ENCODE assay signal across 8 mouse cellular contexts in genomic region chr2:4864008-4864816, GRCm38 (mm10). TPM values are rescaled to one million over a fixed set of nuclear protein-coding genes. Genes with fewer than 3 reads are reported as not detected.
A peak's percentile ranks its signal among the peaks of the same experiment; 100 is the strongest.
DNase-seq lines count a peak whose midpoint lies in the region; ATAC-seq and TF ChIP-seq lines count a peak whose summit lies in the region.

No protein-coding gene starts in this region.

- peak; percentile 87 for DNase-seq in NIH3T3 (ENCODE audit: low read depth)
- DNase-seq in cerebellum, adult 11 months, result peak; percentile 52
- peak; percentile 85 for DNase-seq in forebrain, embryonic 14.5 days (ENCODE audit: low spot score)
- peak; percentile 75 to 81 for DNase-seq in left cerebral cortex, adult 2 months (ENCODE audit: extremely low spot score in 1 of 2, low spot score in 2 of 2)
- DNase-seq in mesoderm, embryonic 11.5 days (ENCODE audit: low read depth, low spot score), result peak; percentile 81
- peak; percentile 80 for DNase-seq in right cerebral cortex, postnatal 14 days
- DNase-seq in urinary bladder, postnatal 25 days (ENCODE audit: low spot score), result peak; percentile 83

- 50% methylated on average over 7 of the region's 7 CpGs for WGBS in forebrain, embryonic 14.5 days
- WGBS in hindbrain, embryonic 15.5 days, result 45% methylated on average over 7 of the region's 7 CpGs

- peak; percentile 83 for ATAC-seq in forebrain, embryonic 14.5 days
- ATAC-seq in hindbrain, embryonic 15.5 days (ENCODE audit: low FRiP score, low read depth), result peak; percentile 85

- H3K36me3 ChIP-seq in forebrain, embryonic 14.5 days (ENCODE audit: control insufficient read depth, insufficient read depth, low read length), result no peaks in the 10 kb centered on the region
- no peaks in the 10 kb centered on the region for H3K36me3 ChIP-seq in hindbrain, embryonic 15.5 days

- H3K4me2 ChIP-seq in forebrain, embryonic 14.5 days (ENCODE audit: low read length), result no peak overlapping the region
- H3K4me2 ChIP-seq in hindbrain, embryonic 15.5 days, result no peak overlapping the region

- no peaks in the 10 kb centered on the region for H3K9me3 ChIP-seq in forebrain, embryonic 14.5 days (replicated peaks; ENCODE audit: control insufficient read depth, low read length)
- H3K9me3 ChIP-seq in hindbrain, embryonic 15.5 days, result no peaks in the 10 kb centered on the region

- intact Hi-C loops in left cerebral cortex, adult 2 months (cut with DNase I), result loop anchor here (2.0 to 10.0 kb wide), 4 partner anchors 211 to 1519 kb away; partner anchors contain the start of gene Prpf18

- H3K4me3 ChIP-seq in forebrain, embryonic 14.5 days (ENCODE audit: low read depth, low read length), result no peak overlapping the region
- no peak overlapping the region for H3K4me3 ChIP-seq in hindbrain, embryonic 15.5 days
- H3K4me3 ChIP-seq in left cerebral cortex, adult 2 months, result no peak overlapping the region

- no peak overlapping the region for H3K9ac ChIP-seq in forebrain, embryonic 14.5 days (ENCODE audit: low read length)
- no peak overlapping the region for H3K9ac ChIP-seq in hindbrain, embryonic 15.5 days

- H3K27me3 ChIP-seq in forebrain, embryonic 14.5 days (replicated peaks; ENCODE audit: control insufficient read depth, insufficient read depth, low read length), result no peaks in the 10 kb centered on the region
- no peaks in the 10 kb centered on the region for H3K27me3 ChIP-seq in hindbrain, embryonic 15.5 days

- H3K4me1 ChIP-seq in forebrain, embryonic 14.5 days (ENCODE audit: control insufficient read depth, insufficient read depth, low read length), result no peaks in the 10 kb centered on the region
- H3K4me1 ChIP-seq in hindbrain, embryonic 15.5 days (replicated peaks), result no peaks in the 10 kb centered on the region

- peak; percentile 80 for TF ChIP-seq CTCF in left cerebral cortex, adult 2 months (IDR thresholded peaks at IDR 0.05)

- no peak overlapping the region for H3K27ac ChIP-seq in forebrain, embryonic 14.5 days (ENCODE audit: low read depth, low read length)
- no peak overlapping the region for H3K27ac ChIP-seq in hindbrain, embryonic 15.5 days (replicated peaks)
- H3K27ac ChIP-seq in left cerebral cortex, adult 2 months, result no peak overlapping the region

RNA-seq across cellular contexts. Expression of gene Sephs1, which starts 17.2 kb away (rescaled TPM):
- 88.5 and 102 TPM in 2 replicates for polyA plus RNA-seq in forebrain, embryonic 14.5 days (2014; fragmentation: Nextera tagmentation; extraction: Ambion mirVana)
- polyA plus RNA-seq in hindbrain, embryonic 15.5 days (2015; fragmentation: Nextera tagmentation; extraction: Ambion mirVana), result 56.6 and 57.1 TPM in 2 replicates
- total RNA-seq in left cerebral cortex, adult 2 months (2021), result 10 to 100 TPM; 19.0 to 19.9 TPM

RNA-seq across cellular contexts. Expression of gene Phyh, which starts 54.6 kb away (rescaled TPM):
- polyA plus RNA-seq in forebrain, embryonic 14.5 days (2014; fragmentation: Nextera tagmentation; extraction: Ambion mirVana), result 52.0 and 54.6 TPM in 2 replicates
- 82.7 and 91.2 TPM in 2 replicates for polyA plus RNA-seq in hindbrain, embryonic 15.5 days (2015; fragmentation: Nextera tagmentation; extraction: Ambion mirVana)
- total RNA-seq in left cerebral cortex, adult 2 months (2021), result 100 to 1,000 TPM in 1 of 2 experiments, 10 to 100 TPM in 1; 97.0 to 103 TPM
